Mouse (Mus musculus): ENCODE results near the gene Grpr.

Gene Grpr

DNA sequence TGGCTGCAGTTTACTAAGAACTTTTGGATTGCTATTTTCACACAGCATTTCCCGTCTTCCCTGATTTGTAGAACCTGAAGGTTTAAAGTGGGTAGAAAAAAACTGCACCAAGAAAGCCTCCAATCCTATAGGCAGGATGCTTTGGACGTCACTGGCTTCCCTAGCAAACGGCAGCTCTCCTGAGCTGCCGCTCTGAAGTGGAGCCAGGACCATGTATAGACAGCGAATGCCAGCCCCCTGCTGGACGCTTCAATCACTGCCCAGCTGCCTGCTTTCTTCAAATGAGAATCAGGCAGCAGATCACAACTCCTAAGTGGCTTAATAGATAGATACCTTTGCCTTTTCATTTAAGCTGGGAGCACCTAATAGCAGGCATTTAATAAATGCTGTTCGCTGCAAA is at the start of gene Grpr:
TSS of gene Grpr (minus strand) at position 12 of the 400 bp plus-strand sequence.
- DNase-seq (ENCODE audit: low read depth) = peak; percentile 20

DNA sequence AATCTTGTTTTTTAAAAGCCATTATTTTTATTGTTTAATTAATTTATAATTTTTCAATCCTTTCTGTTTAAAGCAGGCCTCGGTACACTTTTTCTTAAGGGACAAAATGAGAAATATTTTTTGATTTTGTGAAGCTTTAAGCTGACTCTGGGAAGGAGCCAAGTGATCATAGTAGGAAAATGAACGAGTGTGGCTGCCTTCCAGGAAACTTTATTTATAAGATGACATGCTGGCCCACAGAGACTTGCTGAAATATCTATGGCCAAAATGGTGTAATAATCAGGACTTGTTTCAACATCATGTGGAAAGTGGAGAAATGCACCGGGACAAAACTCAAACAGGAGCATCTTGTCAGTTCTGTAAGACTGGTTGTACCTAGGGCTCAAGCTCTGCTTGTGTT is 11.0 kb upstream of the Grpr start:
- no peak for DNase-seq (ENCODE audit: low read depth)

DNA sequence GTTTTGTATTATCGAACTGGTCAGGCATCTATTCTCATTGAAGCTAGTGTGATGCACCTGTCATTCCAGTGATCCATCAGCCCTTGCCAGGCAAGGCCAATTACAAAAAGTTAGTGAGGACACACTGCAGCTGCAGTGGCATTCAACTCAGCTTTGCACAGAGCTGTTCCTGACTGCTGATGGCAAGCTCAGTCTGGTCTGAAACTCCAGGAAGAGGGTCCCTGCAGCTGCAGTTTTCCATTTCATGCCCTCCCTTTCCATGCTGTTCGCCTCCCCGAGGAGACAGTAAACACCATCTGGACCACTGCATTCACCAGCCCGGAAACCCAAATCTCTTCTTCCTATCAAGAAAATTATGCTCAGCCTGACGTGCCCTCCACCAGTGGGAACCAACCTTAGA is 2.4 kb downstream of the Grpr start:
- no peak for DNase-seq (ENCODE audit: low read depth)

DNA sequence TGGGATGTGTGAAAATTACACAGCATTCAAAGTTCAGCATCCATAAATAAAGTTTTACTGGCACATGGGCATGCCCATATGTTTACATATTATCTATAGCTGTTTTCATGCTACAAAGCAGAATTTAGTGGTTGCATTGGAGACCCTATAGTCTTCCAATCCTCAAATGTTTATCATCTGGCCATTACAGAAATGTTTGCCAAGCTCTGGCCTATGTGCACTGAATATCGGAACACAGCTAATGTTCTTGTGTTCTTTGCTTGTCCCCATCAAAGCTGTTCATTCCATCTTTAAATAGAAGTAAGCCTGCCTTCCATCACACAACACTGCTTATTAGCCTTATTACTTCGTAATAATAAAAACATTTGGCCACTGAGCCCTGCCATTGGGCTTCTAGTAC is 16.6 kb downstream of the Grpr start:
- no peak for DNase-seq (ENCODE audit: low read depth)

DNA sequence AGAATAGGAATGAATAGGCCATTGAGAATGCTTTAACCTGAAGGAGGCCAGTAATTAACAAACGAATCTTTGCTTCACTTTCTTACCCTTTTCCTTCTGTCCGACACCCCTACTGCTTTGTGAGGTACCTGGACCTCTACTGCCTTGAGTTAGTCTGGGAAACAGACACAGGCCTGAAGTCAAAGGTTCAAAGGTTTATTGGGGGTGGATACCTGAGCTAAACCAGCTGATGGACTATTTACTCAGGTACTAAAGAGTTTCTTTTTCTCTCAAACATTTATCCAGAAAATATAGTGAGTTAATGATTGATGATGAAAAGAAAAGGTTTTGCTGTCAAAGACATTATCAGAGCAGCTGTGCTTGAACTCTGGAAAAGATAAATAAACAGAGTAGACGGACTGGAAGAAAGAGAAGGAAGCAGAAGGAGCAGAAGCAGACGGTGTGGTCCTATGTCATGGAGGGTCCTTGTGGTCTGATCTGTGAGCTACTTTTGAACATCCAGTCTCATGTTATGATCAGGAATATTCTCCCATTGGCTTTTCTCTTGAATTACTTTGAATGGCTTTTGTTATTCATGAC is 30.4 kb downstream of the Grpr start:
- no peak for DNase-seq (ENCODE audit: low read depth)

DNA sequence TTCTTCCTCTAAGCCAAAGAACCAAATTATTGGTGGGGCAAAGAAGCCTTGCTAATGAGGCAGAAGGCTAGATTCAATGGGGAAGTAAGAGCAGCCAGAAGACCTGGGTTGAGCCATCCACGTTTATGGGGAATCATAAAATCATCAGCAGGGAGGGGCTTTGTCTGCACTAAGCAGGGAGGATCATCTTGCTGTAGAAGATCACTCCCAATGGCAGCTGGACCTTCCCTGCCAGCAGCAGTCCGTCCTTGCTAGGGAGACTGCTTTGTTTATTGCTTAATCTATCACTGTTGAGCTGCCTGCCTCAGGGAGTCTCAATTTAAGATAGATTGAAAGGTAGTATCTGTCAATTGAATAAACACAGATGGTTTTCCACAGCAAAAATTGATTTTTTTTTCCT is 37.7 kb downstream of the Grpr start:
- DNase-seq (ENCODE audit: low read depth) = no peak

DNA sequence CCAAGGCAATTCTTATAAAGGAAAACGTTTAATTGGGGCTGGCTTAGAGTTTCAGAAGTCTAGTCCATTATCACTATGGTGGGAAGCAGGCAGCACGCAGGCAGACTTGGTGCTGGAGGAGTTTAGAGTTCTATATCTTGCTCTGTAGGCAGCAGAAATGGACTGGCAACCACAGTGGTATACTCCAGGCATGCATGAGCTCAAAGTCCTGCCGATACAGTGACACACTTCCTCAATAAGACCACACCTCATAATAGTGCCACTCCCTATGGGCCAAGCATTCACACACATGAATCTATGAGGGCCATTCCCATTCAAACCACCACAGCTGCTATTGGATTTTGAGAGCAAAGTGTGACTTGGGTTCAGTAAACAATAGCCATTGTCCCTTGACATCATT is 47.4 kb downstream of the Grpr start:
- DNase-seq (ENCODE audit: low read depth) = no peak

Measured in 416B (cell line).